Mouse (Mus musculus): ENCODE measurements around the gene Cant1.

GRCm38 (mm10) chr11:118401195-118401594, 17.7 kb downstream of the Cant1 start:
- TF ChIP-seq TAL1 (IDR thresholded peaks at IDR 0.05; ENCODE audit: low read length) (no peak), GATA1 (IDR thresholded peaks at IDR 0.05; ENCODE audit: low read length) (no peak)
